ENCODE assay signal across 14 mouse cellular contexts in the genomic region with DNA sequence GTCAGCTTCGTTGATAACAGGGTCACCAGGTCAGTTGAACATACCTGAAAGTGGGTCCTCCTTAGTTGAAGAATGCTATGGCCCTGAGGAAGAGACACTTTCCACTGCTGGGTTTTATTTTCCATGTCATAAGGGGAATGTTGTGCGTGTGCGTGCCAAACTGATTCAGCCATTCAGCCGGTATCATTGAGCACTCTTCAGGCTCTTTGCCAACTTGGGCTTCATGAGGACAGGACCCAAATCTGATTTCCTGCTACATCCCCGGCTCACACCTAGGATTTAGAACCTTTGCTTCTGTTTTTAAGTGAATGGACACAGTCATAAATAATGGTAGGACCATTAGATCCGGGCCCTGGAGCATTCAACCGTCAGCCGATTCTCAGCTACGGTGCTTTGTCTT. TPM values are rescaled to one million over a fixed set of nuclear protein-coding genes. Genes with fewer than 3 reads are reported as not detected.
DNase-seq lines count a peak whose midpoint lies in the region.
"Had no signal": no experiment of that assay in that cellular context is flagged by ENCODE, and none has a peak within 500 bp of the region (broad histone marks: within the 10 kb centered on the region; RNA-seq: fewer than 3 reads in every experiment).

No protein-coding gene starts in this region.

- DNase-seq in adrenal gland, adult 2 months, result peak; percentile 15
- DNase-seq in adrenal gland, adult (ENCODE audit: inconsistent age in 2 of 2, low spot score in 1 of 2), result no peak
- peak; percentile 44 for DNase-seq in cerebellum, adult 9-11 months
- no peak for DNase-seq in cerebellum, postnatal 4 days (ENCODE audit: low spot score in 2 of 2)
- DNase-seq in heart, adult 11 months, result peak; percentile 63
- no peak for DNase-seq in heart, postnatal 36 days
- no peak for DNase-seq in urinary bladder, postnatal 4 days (ENCODE audit: low spot score in 2 of 2)
- DNase-seq: adrenal gland, postnatal 10 days; forebrain, postnatal 0 days; gastrocnemius, adult 2 months; gastrocnemius, postnatal 14 days; heart, adult 2 months; kidney, adult 11 months; kidney, adult 8-10 months had no signal

- intact Hi-C loops in heart, postnatal 36 days (cut with DNase I), result no loop called here

RNA-seq across cellular contexts. Expression of gene Med12l, which starts 10.9 kb away (rescaled TPM):
- total RNA-seq in adrenal gland, adult 2 months (2021), result 10 to 100 TPM in 1 of 2 experiments, 1 to 10 TPM in 1; 9.4 to 14.0 TPM
- 7.4 and 9.2 TPM in 2 replicates for polyA plus RNA-seq in adrenal gland, adult 2 months (2012; rRNA removed)
- total RNA-seq in heart, postnatal 36 days (2021), result 1 to 10 TPM; 6.2 to 6.6 TPM

Comparison
In these comparisons a context has a peak if more than half of its experiments do, and no peak if none do; other contexts are left out.
1. DNase-seq: peak in adrenal gland, adult 2 months (single experiment), cerebellum, adult 9-11 months (single experiment) and heart, adult 11 months (single experiment); none in adrenal gland, adult (0 of 2), cerebellum, postnatal 4 days (0 of 2), heart, postnatal 36 days (0 of 2) and urinary bladder, postnatal 4 days (0 of 2).